Mouse (Mus musculus) neural tube, embryonic 12.5 days (tissue): ENCODE results near the gene A530032D15Rik. TPM values are rescaled to one million over a fixed set of nuclear protein-coding genes. Genes with fewer than 3 reads are reported as not detected.

ENCODE experiments used
- polyA plus RNA-seq: library from polyadenylated mRNA; unstranded; fragments of >200 nt; fragmentation: Nextera tagmentation; extraction: Ambion mirVana; gene quantifications from 2 replicates; pipeline ENCODE4 v1.2.1, GENCODE M21; 2016

A530032D15Rik gene
- polyA plus RNA-seq, 1 experiment from 2014 or later = not detected

Other genes starting within 250 kb of the A530032D15Rik start
- gene Slc16a14, start 174.7 kb downstream of the A530032D15Rik start, polyA plus RNA-seq = 5.6 and 6.5 TPM in 2 replicates
- gene Gm10553, start 9.7 kb downstream of the A530032D15Rik start, polyA plus RNA-seq = not detected in 2 replicates
- 0.46 TPM in 1 of 2 replicates, not detected in the other for gene C130026I21Rik, start 160.7 kb upstream of the A530032D15Rik start, polyA plus RNA-seq